Mouse (Mus musculus): ENCODE data around the gene Ugt1a5.
"Not testable (repeated sequence)": the region's sequence is repeated elsewhere in the genome, so short reads cannot be mapped to it uniquely, and the experiment has no call there.

Ugt1a5 gene

DNA sequence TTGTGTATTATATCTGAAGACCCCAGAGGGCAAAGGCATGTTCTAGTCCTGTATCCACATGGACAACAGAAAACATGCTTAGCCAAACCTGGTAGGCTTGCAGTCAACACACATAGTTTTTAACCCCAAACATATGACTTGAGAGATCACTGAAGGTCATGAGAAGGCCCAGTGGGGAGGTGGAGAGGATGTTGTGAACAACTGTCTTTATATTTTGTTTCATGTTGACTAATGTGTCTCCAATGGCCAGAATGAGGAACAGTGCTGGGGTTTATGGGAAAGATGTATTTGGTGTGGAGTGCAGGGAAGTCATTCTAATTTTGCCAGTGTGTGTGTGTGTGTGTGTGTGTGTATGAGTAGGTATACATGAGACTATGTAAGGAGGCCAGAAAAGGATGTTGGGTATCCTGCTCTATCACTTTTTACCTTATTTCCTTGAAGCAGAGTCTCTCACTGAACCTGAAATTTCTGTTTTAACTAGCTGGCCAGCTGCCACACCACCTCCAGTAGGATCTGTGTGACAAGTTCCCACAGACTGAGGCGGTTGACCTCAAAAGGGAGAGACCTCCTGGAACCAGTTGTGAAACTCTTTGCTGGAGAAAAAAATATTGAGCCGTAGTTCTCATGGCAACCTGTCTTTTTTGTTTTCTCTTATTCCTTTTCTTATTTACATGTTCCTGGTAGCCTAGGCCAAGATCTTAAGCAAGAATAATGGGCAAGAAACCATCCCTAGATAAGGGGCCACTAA, 58.4 kb downstream of the Ugt1a5 start:
- DNase-seq (ENCODE audit: low spot score) = no peak

GRCm38 (mm10) chr1:88225301-88225700, 59.5 kb downstream of the Ugt1a5 start:
- DNase-seq (ENCODE audit: low spot score) = not testable (repeated sequence)

DNA sequence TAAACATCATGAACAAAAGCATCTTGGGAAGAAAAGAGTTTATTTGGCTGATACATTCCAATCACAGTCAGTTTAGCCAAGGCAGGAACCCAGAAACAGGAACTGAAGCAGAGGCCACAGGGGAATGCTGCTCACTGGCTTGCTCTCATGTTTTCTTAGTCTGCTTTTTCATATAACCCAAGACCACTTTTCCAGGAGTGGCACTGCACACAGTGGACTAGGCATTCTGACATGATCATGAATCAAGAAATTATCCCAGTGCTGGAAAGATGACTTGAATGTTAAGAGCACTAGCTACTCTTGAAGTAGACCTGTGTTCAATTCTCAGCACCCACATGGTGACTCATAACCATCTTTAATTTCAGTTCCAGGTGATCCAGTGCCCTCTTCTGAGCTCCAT, 59.9 kb downstream of the Ugt1a5 start:
- DNase-seq (ENCODE audit: low spot score) = no peak

GRCm38 (mm10) chr1:88226670-88227379, 61.0 kb downstream of the Ugt1a5 start, which contains the start of gene Mroh2a:
Mroh2a (plus strand) TSS chr1:88226986.
- no peak for DNase-seq (ENCODE audit: low spot score)

DNA sequence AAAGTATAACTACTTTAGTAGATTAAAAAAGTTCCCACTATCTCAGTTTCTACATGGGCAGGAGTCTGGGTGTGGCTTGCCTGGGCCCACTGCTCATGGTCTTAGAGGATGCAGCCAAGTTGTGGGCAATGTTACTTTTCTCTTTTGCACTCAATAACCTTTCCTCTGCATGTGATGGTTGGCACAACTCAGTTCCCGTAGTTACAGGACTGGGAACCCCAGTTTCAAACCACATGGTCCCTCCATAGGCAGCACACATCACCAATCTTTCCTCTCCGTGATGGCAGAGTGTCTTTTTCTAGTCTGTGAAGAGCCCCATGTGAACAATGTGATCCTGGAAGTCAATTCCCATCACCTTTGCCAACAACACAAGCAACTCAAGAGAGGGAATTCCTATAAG, 61.7 kb downstream of the Ugt1a5 start:
- no peak for DNase-seq (ENCODE audit: low spot score)

GRCm38 (mm10) chr1:88228121-88228520, 62.3 kb downstream of the Ugt1a5 start:
- no peak for DNase-seq (ENCODE audit: low spot score)

- no peak for DNase-seq (ENCODE audit: low spot score)
Observed at GRCm38 (mm10) chr1:88229566-88229965, 63.8 kb downstream of the Ugt1a5 start.

DNA sequence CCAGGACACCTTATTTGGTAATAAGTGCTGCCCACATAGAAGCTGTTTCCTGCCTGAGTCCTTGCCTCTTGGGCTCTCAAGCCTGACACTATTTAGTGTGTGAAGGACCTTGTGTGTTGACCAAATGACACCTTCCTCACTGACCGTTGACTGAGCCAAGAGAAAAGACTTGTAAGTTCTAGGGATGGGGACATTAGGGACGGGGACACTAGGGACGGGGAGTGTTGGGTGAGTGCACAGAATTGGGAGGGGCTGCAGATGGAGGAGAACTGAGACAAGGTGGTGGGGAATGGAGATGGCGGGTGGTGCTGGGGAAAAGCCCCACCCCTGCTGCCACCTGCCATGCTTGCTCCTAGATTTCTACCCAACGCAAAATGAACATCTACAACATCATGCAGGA, 64.2 kb downstream of the Ugt1a5 start:
- no peak for DNase-seq (ENCODE audit: low spot score)

DNA sequence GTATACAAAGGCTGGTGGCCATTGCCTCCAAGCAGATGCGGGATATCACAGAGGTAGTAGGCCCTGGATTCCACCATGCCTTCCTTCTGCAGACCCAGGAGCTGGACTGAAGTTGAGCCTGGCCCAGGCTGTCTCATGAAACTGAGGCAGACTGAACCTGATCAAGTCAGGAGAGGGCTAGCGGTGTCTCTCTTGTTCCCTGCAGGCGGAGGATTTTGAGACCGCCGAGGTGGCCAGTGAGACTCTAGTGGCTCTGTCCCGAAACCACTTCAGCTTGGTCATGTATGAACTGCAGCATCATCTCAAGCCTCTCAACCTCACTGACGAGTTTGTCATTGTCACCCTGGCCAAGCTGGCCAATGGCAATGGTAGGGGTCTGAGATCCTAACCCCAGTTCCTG, 64.6 kb downstream of the Ugt1a5 start:
- DNase-seq (ENCODE audit: low spot score) = no peak

- no peak for DNase-seq (ENCODE audit: low spot score)
Observed at GRCm38 (mm10) chr1:88230981-88231802, 65.4 kb downstream of the Ugt1a5 start.

- no peak for DNase-seq (ENCODE audit: low spot score)
Observed at GRCm38 (mm10) chr1:88231803-88232499, 66.1 kb downstream of the Ugt1a5 start.

- DNase-seq (ENCODE audit: low spot score) = no peak
Observed at GRCm38 (mm10) chr1:88232664-88233380, 67.0 kb downstream of the Ugt1a5 start.

DNA sequence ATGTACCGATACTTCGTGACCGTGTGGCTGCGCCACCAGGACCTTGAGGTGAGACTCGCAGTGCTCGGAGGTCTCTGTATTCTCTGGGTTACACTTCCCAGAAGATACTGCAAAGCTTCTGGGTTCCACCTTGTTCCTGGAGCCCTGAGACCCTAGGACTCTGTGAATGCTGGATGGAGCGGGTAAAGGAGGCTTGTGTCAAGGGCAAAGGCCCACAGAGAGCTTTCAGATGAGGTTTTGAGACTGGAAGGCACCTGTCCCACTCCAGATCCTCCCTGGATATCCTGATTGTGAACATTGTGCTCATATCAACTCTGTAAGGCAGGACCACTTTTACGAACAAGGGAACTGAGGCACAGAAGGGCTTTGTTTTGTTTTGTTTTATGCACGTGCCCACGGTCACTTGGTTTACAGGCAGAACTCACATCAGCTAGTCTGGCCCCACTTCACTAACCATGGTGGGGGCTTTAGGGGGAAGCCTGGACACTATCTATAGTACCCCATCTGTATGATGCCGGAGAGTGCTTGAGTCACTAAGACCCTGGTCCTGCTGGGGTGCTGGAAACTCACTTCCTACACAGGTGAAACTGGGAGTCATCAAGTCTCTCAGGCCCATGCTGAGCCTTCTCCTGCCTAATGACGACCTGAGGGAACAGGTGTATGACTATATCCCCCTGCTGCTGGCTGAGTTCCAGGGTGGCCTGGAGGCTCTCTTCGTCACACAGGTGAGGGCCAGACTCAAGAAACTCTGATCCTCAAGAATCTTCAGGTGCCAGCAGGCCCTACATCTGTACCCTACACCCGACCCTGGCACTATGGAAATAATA, 67.8 kb downstream of the Ugt1a5 start:
- DNase-seq (ENCODE audit: low spot score) = no peak

- DNase-seq (ENCODE audit: low spot score) = no peak
Observed at GRCm38 (mm10) chr1:88234248-88234610, 68.4 kb downstream of the Ugt1a5 start.

GRCm38 (mm10) chr1:88234646-88235045, 68.8 kb downstream of the Ugt1a5 start:
- no peak for DNase-seq (ENCODE audit: low spot score)

GRCm38 (mm10) chr1:88235046-88235893, 69.5 kb downstream of the Ugt1a5 start:
- no peak for DNase-seq (ENCODE audit: low spot score)

GRCm38 (mm10) chr1:88235894-88236415, 70.1 kb downstream of the Ugt1a5 start:
- no peak for DNase-seq (ENCODE audit: low spot score)

DNA sequence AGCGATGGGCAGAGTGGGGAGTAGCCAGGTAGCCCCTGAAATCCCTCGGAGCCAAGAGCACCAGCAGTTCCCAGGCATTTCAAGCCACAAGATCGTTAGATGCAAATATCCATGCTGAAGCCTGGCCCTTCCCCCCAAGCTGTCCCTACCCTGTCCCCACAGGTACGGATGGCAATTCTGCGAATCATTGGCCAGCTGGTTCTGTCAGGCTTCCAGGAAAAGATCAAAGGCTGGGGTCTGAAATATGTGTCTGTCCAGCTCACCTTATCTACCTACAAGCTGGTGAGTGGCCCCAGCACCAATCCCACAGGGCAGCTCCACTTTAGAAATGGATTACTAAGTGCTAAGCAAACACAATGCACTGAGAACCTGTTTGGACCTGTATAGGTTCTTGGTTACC, 71.5 kb downstream of the Ugt1a5 start:
- no peak for DNase-seq (ENCODE audit: low spot score)

- no peak for DNase-seq (ENCODE audit: low spot score)
Observed at GRCm38 (mm10) chr1:88238771-88239170, 73.0 kb downstream of the Ugt1a5 start.
